Mouse (Mus musculus) forebrain, embryonic 14.5 days (tissue): ENCODE measurements around the gene Meiob. TPM values are rescaled to one million over a fixed set of nuclear protein-coding genes. Genes with fewer than 3 reads are reported as not detected.
A peak's percentile ranks its signal among the peaks of the same experiment; 100 is the strongest.

ENCODE experiments used
- ATAC-seq: fragments of 200-750 bp; cut with Nextera tagmentation; 2 replicates; pipeline ENCODE4 v1.8.0; 2017; ENCODE audit warnings: mild to moderate bottlenecking, moderate library complexity
- DNase-seq: peaks from one replicate; pipeline ENCODE4 v3.0.0-alpha.2; 2015; ENCODE audit warnings: low spot score
- H3K27ac ChIP-seq: fragments of 300-500 bp; sonication (generic); 2 replicates; pipeline ENCODE4 v1.5.1; 2014; ENCODE audit warnings: low read depth, mild to moderate bottlenecking, control low read depth, low read length, moderate library complexity
- H3K27me3 ChIP-seq: fragments of 300-500 bp; sonication (generic); replicated peaks from 2 replicates; pipeline ENCODE4 v1.6.1; 2014; ENCODE audit warnings: low read length, control low read depth, mixed read lengths; ENCODE audit not compliant: control insufficient read depth, insufficient read depth
- H3K36me3 ChIP-seq: fragments of 300-500 bp; sonication (generic); 2 replicates; pipeline ENCODE4 v1.6.1; 2014; ENCODE audit warnings: low read length, control low read depth; ENCODE audit not compliant: control insufficient read depth, insufficient read depth
- H3K4me1 ChIP-seq: fragments of 300-500 bp; sonication (generic); 2 replicates; pipeline ENCODE4 v1.6.1; 2014; ENCODE audit warnings: antibody characterized with exemption, low read length, control low read depth; ENCODE audit not compliant: control insufficient read depth, insufficient read depth
- H3K4me2 ChIP-seq: fragments of 300-500 bp; sonication (generic); 2 replicates; pipeline ENCODE4 v1.6.1; 2014; ENCODE audit warnings: mild to moderate bottlenecking, control low read depth, low read length
- H3K4me3 ChIP-seq: fragments of 300-500 bp; sonication (generic); 2 replicates; pipeline ENCODE4 v1.5.1; 2014; ENCODE audit warnings: low read depth, low read length, control low read depth
- H3K9ac ChIP-seq: fragments of 300-500 bp; sonication (generic); 2 replicates; pipeline ENCODE4 v1.6.1; 2014; ENCODE audit warnings: mild to moderate bottlenecking, low read length, control low read depth, moderate library complexity
- H3K9me3 ChIP-seq: fragments of 300-500 bp; sonication (generic); replicated peaks from 2 replicates; pipeline ENCODE4 v1.6.1; 2016; ENCODE audit warnings: low read length, control low read depth, mixed read lengths; ENCODE audit not compliant: control insufficient read depth
- WGBS: fragments of 180-500 bp; shearing (Covaris S2); extraction: QIAGEN DNeasy Blood & Tissue Kit; methylation state at CpG from one replicate; pipeline ENCODE4 v1.1.7; 2014; 5-methylcytosine and 5-hydroxymethylcytosine counted together
- polyA plus RNA-seq: library from polyadenylated mRNA; unstranded; fragments of >200 nt; fragmentation: Nextera tagmentation; extraction: Ambion mirVana; gene quantifications from 2 replicates; pipeline ENCODE4 v1.2.1, GENCODE M21; 2014

The Meiob gene
- polyA plus RNA-seq, 1 experiment from 2014 or later, result not detected

DNA sequence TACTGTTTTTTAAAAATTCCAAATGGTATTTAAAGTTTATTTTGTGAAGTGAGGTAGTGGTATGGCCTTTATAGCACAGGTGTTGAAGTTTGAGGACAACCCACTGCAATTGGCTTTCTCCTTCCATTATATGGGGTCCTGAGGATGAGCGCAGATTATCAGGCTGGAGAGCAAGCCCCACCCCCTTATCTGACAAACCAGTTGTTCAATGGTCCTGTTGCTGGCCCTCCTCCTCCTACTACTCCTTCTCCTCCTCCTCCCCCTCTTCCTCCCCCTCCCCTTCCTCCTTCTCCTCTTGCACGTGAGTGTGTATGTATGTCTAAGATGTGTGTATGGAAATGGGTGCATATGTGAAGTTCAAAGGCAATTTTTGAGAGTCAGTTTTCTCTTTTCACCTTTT lies 8.1 kb downstream of the Meiob start:
- no peaks in the 10 kb centered on the region for H3K9me3 ChIP-seq
- H3K9ac ChIP-seq, result no peak overlapping the region
- no peaks in the 10 kb centered on the region for H3K4me1 ChIP-seq
- H3K27ac ChIP-seq, result no peak overlapping the region
- no peaks in the 10 kb centered on the region for H3K27me3 ChIP-seq
- no peaks in the 10 kb centered on the region for H3K36me3 ChIP-seq
- no peak overlapping the region for H3K4me2 ChIP-seq
- 42% methylated on average over 2 of the region's 2 CpGs for WGBS
- no peak for DNase-seq
- ATAC-seq, result no peak
- no peak overlapping the region for H3K4me3 ChIP-seq

- no peaks in the 10 kb centered on the region for H3K27me3 ChIP-seq
- 74% methylated on average over 5 of the region's 5 CpGs for WGBS
- DNase-seq, result no peak
These were observed 11.2 kb downstream of the Meiob start for GRCm38 (mm10) chr17:24815256-24815655.

DNA sequence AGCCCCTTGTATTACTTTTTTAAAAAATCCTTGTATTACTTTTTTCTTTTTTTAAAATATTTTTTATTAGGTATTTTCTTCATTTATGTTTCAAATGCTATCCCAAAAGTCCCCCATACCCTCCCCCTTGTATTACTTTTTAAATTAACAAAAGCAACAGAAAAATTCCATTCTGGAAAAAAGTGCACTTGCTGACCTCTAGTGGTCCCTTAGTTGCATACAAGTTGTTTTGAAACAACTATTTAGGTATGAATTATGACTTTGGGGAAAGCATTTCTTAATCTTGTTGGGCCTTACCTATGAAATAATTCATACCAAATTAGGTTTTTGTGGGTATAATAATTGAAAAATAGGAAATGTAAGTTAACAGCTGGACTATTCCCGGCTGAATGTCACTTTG lies 13.4 kb downstream of the Meiob start:
- H3K27me3 ChIP-seq, result no peaks in the 10 kb centered on the region
- no peaks in the 10 kb centered on the region for H3K4me1 ChIP-seq
- no peak overlapping the region for H3K9ac ChIP-seq
- no peak for ATAC-seq
- H3K4me3 ChIP-seq, result no peak overlapping the region
- 50% methylated on average over 1 of the region's 1 CpGs for WGBS
- no peak overlapping the region for H3K4me2 ChIP-seq
- no peaks in the 10 kb centered on the region for H3K36me3 ChIP-seq
- no peaks in the 10 kb centered on the region for H3K9me3 ChIP-seq
- DNase-seq, result peak; percentile 33
- H3K27ac ChIP-seq, result no peak overlapping the region

More at GRCm38 (mm10) chr17:24815256-24815655, 11.2 kb downstream of the Meiob start:
- Histone ChIP-seq H3K27ac (no peak overlapping the region), H3K36me3 (no peaks in the 10 kb centered on the region), H3K9ac (no peak overlapping the region), H3K4me3 (no peak overlapping the region), H3K9me3 (no peaks in the 10 kb centered on the region), H3K4me2 (no peak overlapping the region), H3K4me1 (no peaks in the 10 kb centered on the region)
- ATAC-seq, result no peak

- WGBS, result 53% methylated on average over 6 of the region's 6 CpGs
- no peaks in the 10 kb centered on the region for H3K9me3 ChIP-seq
These were observed 14.1 kb downstream of the Meiob start for GRCm38 (mm10) chr17:24818172-24818571.

GRCm38 (mm10) chr17:24819469-24819868 lies 15.4 kb downstream of the Meiob start:
- ATAC-seq, result no peak
- 65% methylated on average over 2 of the region's 2 CpGs for WGBS

More at GRCm38 (mm10) chr17:24818172-24818571, 14.1 kb downstream of the Meiob start:
- no peak overlapping the region for H3K9ac ChIP-seq
- no peak overlapping the region for H3K27ac ChIP-seq
- no peak overlapping the region for H3K4me2 ChIP-seq
- DNase-seq (no peak), ATAC-seq (no peak)
- no peak overlapping the region for H3K4me3 ChIP-seq
- H3K27me3 ChIP-seq, result no peaks in the 10 kb centered on the region
- no peaks in the 10 kb centered on the region for H3K36me3 ChIP-seq
- no peaks in the 10 kb centered on the region for H3K4me1 ChIP-seq

DNA sequence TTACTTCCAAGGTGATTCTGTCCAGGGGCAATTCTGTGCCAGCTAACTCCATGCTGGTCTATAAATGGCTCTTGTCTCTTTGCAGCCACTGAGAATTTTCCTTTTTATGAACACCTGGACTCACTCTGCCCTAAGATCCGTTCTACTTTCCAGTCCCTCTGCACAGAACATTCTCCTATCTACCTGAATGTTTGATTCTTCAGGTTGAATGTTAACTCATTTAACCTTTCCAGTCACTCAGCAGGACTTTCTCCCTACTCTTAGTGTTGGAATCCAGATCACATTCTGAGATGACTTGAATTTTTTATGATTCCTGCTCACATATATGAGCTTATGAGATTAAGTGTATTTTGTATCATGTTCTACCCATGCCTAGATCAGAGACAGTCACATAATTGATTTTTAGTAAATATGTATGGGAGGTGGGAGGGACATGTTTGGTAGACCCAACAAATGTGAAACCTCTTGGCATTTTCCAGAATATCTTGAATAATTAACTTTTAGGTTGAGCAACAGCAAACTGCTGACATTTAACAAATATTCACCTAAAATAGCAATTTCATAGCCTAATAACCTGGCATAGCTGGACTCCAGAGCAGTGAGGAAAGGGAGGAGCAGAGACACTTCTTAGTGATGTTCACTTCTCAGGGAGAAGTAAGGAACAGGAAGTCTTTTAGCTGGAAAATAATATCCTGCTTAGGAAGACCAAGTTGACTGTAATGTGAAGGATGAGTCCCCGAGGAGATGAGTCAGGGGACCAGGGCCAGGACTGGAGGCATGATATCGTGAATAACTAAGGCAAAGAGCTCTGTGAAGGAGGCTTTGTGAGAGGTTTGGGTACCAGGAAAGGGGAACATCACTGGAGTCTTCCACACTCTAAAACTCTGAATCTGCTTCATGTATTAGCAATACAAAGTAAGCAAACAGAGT lies 17.5 kb downstream of the Meiob start:
- 60% methylated on average over 3 of the region's 3 CpGs for WGBS

More at GRCm38 (mm10) chr17:24819469-24819868, 15.4 kb downstream of the Meiob start:
- no peaks in the 10 kb centered on the region for H3K9me3 ChIP-seq
- no peak overlapping the region for H3K9ac ChIP-seq
- no peak overlapping the region for H3K27ac ChIP-seq
- H3K4me1 ChIP-seq, result no peaks in the 10 kb centered on the region
- H3K27me3 ChIP-seq, result no peaks in the 10 kb centered on the region
- H3K4me2 ChIP-seq, result no peak overlapping the region
- no peaks in the 10 kb centered on the region for H3K36me3 ChIP-seq
- H3K4me3 ChIP-seq, result no peak overlapping the region
- DNase-seq, result no peak

DNA sequence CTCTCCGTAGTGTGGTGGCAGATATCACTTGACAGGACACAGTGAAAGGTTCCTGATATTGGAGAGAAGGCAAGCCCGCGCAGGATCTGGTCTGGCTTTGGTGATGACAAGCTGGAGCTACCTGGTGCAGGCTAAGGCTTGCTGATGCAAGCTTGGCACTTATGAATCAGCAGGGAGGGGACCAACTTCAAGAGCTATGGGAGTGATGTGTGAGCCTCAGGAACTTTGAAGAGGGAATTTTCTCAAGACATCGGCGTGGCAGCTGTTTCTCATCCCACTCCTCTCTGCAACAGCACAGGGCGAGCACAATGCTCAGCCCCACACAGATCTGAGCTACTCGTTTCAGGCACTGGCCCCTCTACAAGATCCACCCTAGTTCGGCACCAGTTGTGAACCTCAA lies 35.8 kb downstream of the Meiob start, which contains the start of gene Hagh:
Hagh (plus strand) TSS at position 302 of the 400 bp plus-strand sequence.
- no peaks in the 10 kb centered on the region for H3K9me3 ChIP-seq
- H3K4me2 ChIP-seq, result no peak within 1 kb of the TSS
- H3K4me3 ChIP-seq, result no peak within 1 kb of the TSS
- no peak within 1 kb of the TSS for H3K27ac ChIP-seq
- no peak for DNase-seq
- ATAC-seq, result no peak
- no peak within 1 kb of the TSS for H3K9ac ChIP-seq
- WGBS, result 70% methylated on average over 8 of the region's 8 CpGs
- no peaks in the 10 kb centered on the region for H3K36me3 ChIP-seq
- no peaks in the 10 kb centered on the region for H3K27me3 ChIP-seq
- no peaks in the 10 kb centered on the region for H3K4me1 ChIP-seq

More for the DNA sequence above, 17.5 kb downstream of the Meiob start:
- Histone ChIP-seq H3K36me3 (no peaks in the 10 kb centered on the region), H3K4me3 (no peak overlapping the region), H3K9me3 (no peaks in the 10 kb centered on the region), H3K9ac (no peak overlapping the region), H3K4me2 (no peak overlapping the region), H3K27ac (no peak overlapping the region), H3K27me3 (no peaks in the 10 kb centered on the region), H3K4me1 (no peaks in the 10 kb centered on the region)
- ATAC-seq (no peak), DNase-seq (no peak)

GRCm38 (mm10) chr17:24840341-24840740 lies 36.3 kb downstream of the Meiob start:
- no peaks in the 10 kb centered on the region for H3K9me3 ChIP-seq
- WGBS, result 72% methylated on average over 5 of the region's 5 CpGs
- H3K4me3 ChIP-seq, result no peak overlapping the region
- no peak overlapping the region for H3K27ac ChIP-seq
- DNase-seq (no peak), ATAC-seq (no peak)
- H3K27me3 ChIP-seq, result no peaks in the 10 kb centered on the region
- no peak overlapping the region for H3K9ac ChIP-seq
- H3K4me1 ChIP-seq, result no peaks in the 10 kb centered on the region
- no peak overlapping the region for H3K4me2 ChIP-seq
- no peaks in the 10 kb centered on the region for H3K36me3 ChIP-seq

GRCm38 (mm10) chr17:24841133-24841532 lies 37.0 kb downstream of the Meiob start:
- H3K4me1 ChIP-seq, result no peaks in the 10 kb centered on the region
- H3K27ac ChIP-seq, result no peak overlapping the region
- H3K9me3 ChIP-seq, result no peaks in the 10 kb centered on the region
- DNase-seq (no peak), ATAC-seq (no peak)
- H3K4me3 ChIP-seq, result no peak overlapping the region
- H3K4me2 ChIP-seq, result no peak overlapping the region
- H3K27me3 ChIP-seq, result no peaks in the 10 kb centered on the region
- no peak overlapping the region for H3K9ac ChIP-seq
- H3K36me3 ChIP-seq, result no peaks in the 10 kb centered on the region
- WGBS, result 51% methylated on average over 4 of the region's 4 CpGs
